Mouse (Mus musculus) olfactory bulb, adult 2 months (tissue): ENCODE results near the gene Lrrc8d.

ENCODE experiments used
- CTCF ChIP-seq: fragments of 200-500 bp; IDR thresholded peaks from 2 replicates; pipeline ENCODE4 v1.5.1; 2012; ENCODE audit warnings: low read depth, mild to moderate bottlenecking, low read length, moderate library complexity; ENCODE audit not compliant: insufficient read depth
- POLR2A ChIP-seq: fragments of 200-500 bp; IDR thresholded peaks from 2 replicates; pipeline ENCODE4 v1.6.1; 2012; ENCODE audit warnings: mild to moderate bottlenecking, low read depth, low read length, moderate library complexity; ENCODE audit not compliant: insufficient read depth

DNA sequence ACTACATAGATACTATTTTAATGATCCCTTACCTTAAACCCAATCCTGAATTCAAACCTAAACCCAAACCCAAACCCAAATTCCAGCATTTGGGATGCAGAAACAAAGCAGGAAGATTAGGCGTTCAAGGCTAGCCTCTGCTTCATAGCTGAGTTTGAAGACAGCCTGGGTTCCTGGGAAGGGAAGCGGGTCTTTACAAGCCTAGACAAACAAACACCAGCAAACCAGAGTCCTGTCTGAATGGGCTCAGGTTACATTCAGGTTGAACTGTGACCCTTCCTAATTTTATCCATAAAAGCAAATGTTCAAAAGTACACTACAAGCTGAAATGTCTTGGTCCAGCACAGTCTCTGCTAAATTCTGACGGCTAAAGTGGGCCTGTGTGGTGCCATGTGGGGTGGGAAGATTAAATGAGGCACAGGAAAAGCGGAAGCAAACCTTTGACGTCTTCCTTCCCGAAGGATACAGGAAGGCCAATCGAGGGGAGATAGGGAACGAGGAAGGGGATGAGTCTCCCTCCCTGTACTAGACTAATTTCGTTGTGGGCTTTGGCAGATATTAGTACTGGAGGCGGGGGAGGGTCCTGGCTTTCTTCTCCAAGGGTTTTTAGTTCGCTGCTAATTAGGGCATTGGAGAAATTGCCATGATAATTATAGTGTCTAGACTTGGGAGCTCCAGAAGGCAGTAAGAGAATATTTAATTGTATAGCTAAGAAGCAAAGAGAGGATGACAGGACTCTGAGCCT is 160.1 kb downstream of the Lrrc8d start:
- TF ChIP-seq CTCF (no peak), POLR2A (no peak)
